Comparison of ENCODE assay signal across 20 mouse cellular contexts in genomic region chr1:18793639-18794038, GRCm38 (mm10).
DNase-seq lines count a peak whose midpoint lies in the region; ATAC-seq and TF ChIP-seq lines count a peak whose summit lies in the region.
"Had no signal": no experiment of that assay in that cellular context is flagged by ENCODE, and none has a peak within 500 bp of the region (broad histone marks: within the 10 kb centered on the region; RNA-seq: fewer than 3 reads in every experiment).

No protein-coding gene starts in this region.

- H3K9ac ChIP-seq in intestine, postnatal 0 days (ENCODE audit: low read depth, low read length) = no peak overlapping the region
- no peak overlapping the region for H3K9ac ChIP-seq in intestine, embryonic 16.5 days (ENCODE audit: low read depth, low read length)
- no peak overlapping the region for H3K9ac ChIP-seq in stomach, postnatal 0 days (ENCODE audit: low read length)
- H3K9ac ChIP-seq: forebrain, embryonic 12.5 days; midbrain, embryonic 12.5 days had no signal

- H3K4me2 ChIP-seq in intestine, postnatal 0 days (replicated peaks; ENCODE audit: low read depth) = no peak overlapping the region
- no peak overlapping the region for H3K4me2 ChIP-seq in intestine, embryonic 16.5 days (ENCODE audit: low read depth, low read length)
- no peak overlapping the region for H3K4me2 ChIP-seq in stomach, postnatal 0 days (replicated peaks; ENCODE audit: low read depth)
- H3K4me2 ChIP-seq: forebrain, embryonic 12.5 days; midbrain, embryonic 12.5 days had no signal

- H3K36me3 ChIP-seq in intestine, postnatal 0 days (ENCODE audit: control insufficient read depth, insufficient read depth) = no peaks in the 10 kb centered on the region
- no peaks in the 10 kb centered on the region for H3K36me3 ChIP-seq in intestine, embryonic 16.5 days (ENCODE audit: control insufficient read depth, insufficient read depth, low read length)
- no peaks in the 10 kb centered on the region for H3K36me3 ChIP-seq in stomach, postnatal 0 days (ENCODE audit: control insufficient read depth, insufficient read depth, low read length)
- H3K36me3 ChIP-seq: forebrain, embryonic 12.5 days; heart, embryonic 10.5 days; midbrain, embryonic 12.5 days had no signal

- H3K4me1 ChIP-seq in intestine, postnatal 0 days (replicated peaks; ENCODE audit: control insufficient read depth, insufficient read depth, low read length) = no peaks in the 10 kb centered on the region
- no peaks in the 10 kb centered on the region for H3K4me1 ChIP-seq in intestine, embryonic 16.5 days (ENCODE audit: control insufficient read depth, insufficient read depth, low read length)
- H3K4me1 ChIP-seq in stomach, postnatal 0 days (replicated peaks; ENCODE audit: control insufficient read depth, insufficient read depth) = no peaks in the 10 kb centered on the region
- H3K4me1 ChIP-seq: forebrain, embryonic 12.5 days; heart, embryonic 10.5 days; midbrain, embryonic 12.5 days had no signal

- no peak for TF ChIP-seq EP300 in stomach, postnatal 0 days (optimal IDR thresholded peaks at IDR 0.05)

- DNase-seq in ES-CJ7 (ENCODE audit: low read depth, low spot score) = peak; percentile 85
- DNase-seq in WW6 (ENCODE audit: low read depth, low spot score) = peak; percentile 20
- no peak for DNase-seq in stomach, postnatal 0 days (ENCODE audit: low spot score)
- DNase-seq in ovary, postnatal 14 days (ENCODE audit: low spot score) = no peak
- DNase-seq: adrenal gland, adult 2 months; cerebellum, adult 11-12 months; gastrocnemius, postnatal 36 days; heart, postnatal 10 days; kidney, adult 9 months; layer of hippocampus, postnatal 36 days; left cerebral cortex, postnatal 4 days; lung, adult 18-20 months; lung, postnatal 4 days; thymus, adult 2 months had no signal

- no peak overlapping the region for H3K4me3 ChIP-seq in intestine, postnatal 0 days (ENCODE audit: low read depth, low read length)
- H3K4me3 ChIP-seq in intestine, embryonic 16.5 days (ENCODE audit: low read length) = no peak overlapping the region
- no peak overlapping the region for H3K4me3 ChIP-seq in stomach, postnatal 0 days (ENCODE audit: low read depth, low read length)
- H3K4me3 ChIP-seq: forebrain, embryonic 12.5 days; heart, embryonic 10.5 days; midbrain, embryonic 12.5 days had no signal

- 52% methylated on average over 1 of the region's 1 CpGs for WGBS in intestine, postnatal 0 days
- WGBS in intestine, embryonic 16.5 days = 75% methylated on average over 1 of the region's 1 CpGs
- WGBS in stomach, postnatal 0 days = 56% methylated on average over 1 of the region's 1 CpGs

- peak; percentile 54 for TF ChIP-seq CTCF in intestine, postnatal 0 days (IDR thresholded peaks at IDR 0.05; ENCODE audit: low read depth)
- TF ChIP-seq CTCF in stomach, postnatal 0 days (IDR thresholded peaks at IDR 0.05; ENCODE audit: low read depth) = 0 out of 2 replicates have a peak, but pooled peaks have one; percentile 12

- no peaks in the 10 kb centered on the region for H3K27me3 ChIP-seq in intestine, postnatal 0 days (replicated peaks; ENCODE audit: control insufficient read depth, insufficient read depth, low read length)
- H3K27me3 ChIP-seq in intestine, embryonic 16.5 days (replicated peaks; ENCODE audit: control insufficient read depth, insufficient read depth, low read length) = no peaks in the 10 kb centered on the region
- no peaks in the 10 kb centered on the region for H3K27me3 ChIP-seq in stomach, postnatal 0 days (ENCODE audit: control insufficient read depth, insufficient read depth, low read length)
- H3K27me3 ChIP-seq: forebrain, embryonic 12.5 days; midbrain, embryonic 12.5 days had no signal

- no peak overlapping the region for H3K27ac ChIP-seq in intestine, postnatal 0 days (ENCODE audit: low read depth, low read length)
- H3K27ac ChIP-seq in intestine, embryonic 16.5 days (ENCODE audit: low read length) = no peak overlapping the region
- H3K27ac ChIP-seq in stomach, postnatal 0 days (replicated peaks) = no peak overlapping the region
- H3K27ac ChIP-seq: forebrain, embryonic 12.5 days; heart, embryonic 10.5 days; midbrain, embryonic 12.5 days had no signal

- no peak for ATAC-seq in intestine, postnatal 0 days
- ATAC-seq in intestine, embryonic 16.5 days = no peak
- no peak for ATAC-seq in stomach, postnatal 0 days (ENCODE audit: low FRiP score, low TSS enrichment)
- no peak for ATAC-seq in monocyte, adult 5-6 weeks (replicated peaks; ENCODE audit: insufficient number of reproducible peaks, low FRiP score, low TSS enrichment, poor library complexity, severe bottlenecking)

- no peaks in the 10 kb centered on the region for H3K9me3 ChIP-seq in intestine, postnatal 0 days (ENCODE audit: control insufficient read depth)
- no peaks in the 10 kb centered on the region for H3K9me3 ChIP-seq in intestine, embryonic 16.5 days (ENCODE audit: control insufficient read depth, low read length)
- no peaks in the 10 kb centered on the region for H3K9me3 ChIP-seq in stomach, postnatal 0 days (ENCODE audit: control insufficient read depth, low read length)
- H3K9me3 ChIP-seq: forebrain, embryonic 12.5 days; heart, embryonic 10.5 days; midbrain, embryonic 12.5 days had no signal

Comparison
In these comparisons a context has a peak if more than half of its experiments do, and no peak if none do; other contexts are left out.
1. DNase-seq: peak in ES-CJ7 (single experiment) and WW6 (single experiment); none in stomach, postnatal 0 days (single experiment) and ovary, postnatal 14 days (single experiment).